In the genomic region with DNA sequence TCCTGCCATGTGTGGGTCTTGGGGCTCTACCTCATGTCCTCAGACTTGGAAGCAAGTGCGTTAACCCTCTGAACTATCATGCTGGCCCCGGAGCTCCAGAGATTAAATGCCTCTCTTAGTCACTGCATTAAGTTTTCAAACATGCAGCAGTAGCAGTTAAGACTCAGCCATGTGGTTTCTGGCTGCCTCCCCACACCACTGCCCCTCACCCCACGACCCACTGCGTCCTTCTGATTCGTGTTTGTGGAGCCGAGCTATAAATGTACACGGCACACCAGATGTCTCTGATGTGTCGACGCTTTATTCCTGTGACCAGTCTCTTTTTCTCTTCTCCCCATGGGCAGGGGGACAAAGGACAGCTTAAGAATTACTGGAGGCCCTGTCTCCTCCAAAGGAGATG, we compare ENCODE assay signal across 19 mouse cellular contexts. TPM values are rescaled to one million over a fixed set of nuclear protein-coding genes. Genes with fewer than 3 reads are reported as not detected.
DNase-seq lines count a peak whose midpoint lies in the region; ATAC-seq lines count a peak whose summit lies in the region.
"Had no signal": no experiment of that assay in that cellular context is flagged by ENCODE, and none has a peak within 500 bp of the region (broad histone marks: within the 10 kb centered on the region; RNA-seq: fewer than 3 reads in every experiment).

No protein-coding gene starts in this region.

- no peak for ATAC-seq in forebrain, embryonic 11.5 days (replicated peaks; ENCODE audit: low FRiP score)
- ATAC-seq in hindbrain, embryonic 13.5 days (ENCODE audit: low FRiP score), result no peak
- no peak for ATAC-seq in frontal cortex, adult (ENCODE audit: low TSS enrichment)
- ATAC-seq: forebrain, embryonic 14.5 days; intestine, embryonic 15.5 days had no signal

- no peaks in the 10 kb centered on the region for H3K36me3 ChIP-seq in forebrain, embryonic 10.5 days (replicated peaks)
- no peaks in the 10 kb centered on the region for H3K36me3 ChIP-seq in forebrain, embryonic 11.5 days (ENCODE audit: control insufficient read depth, insufficient read depth, low read length)
- H3K36me3 ChIP-seq in hindbrain, embryonic 10.5 days, result no peaks in the 10 kb centered on the region
- no peaks in the 10 kb centered on the region for H3K36me3 ChIP-seq in hindbrain, embryonic 13.5 days
- H3K36me3 ChIP-seq: intestine, embryonic 15.5 days; liver, embryonic 15.5 days had no signal

- peaks cover 5% of the 10 kb centered on the region; the same call in 1 of the 2 replicates for H3K27me3 ChIP-seq in forebrain, embryonic 10.5 days (ENCODE audit: poor library complexity, severe bottlenecking)
- no peaks in the 10 kb centered on the region for H3K27me3 ChIP-seq in forebrain, embryonic 11.5 days (ENCODE audit: control insufficient read depth, insufficient read depth, low read length)
- no peaks in the 10 kb centered on the region for H3K27me3 ChIP-seq in hindbrain, embryonic 10.5 days (ENCODE audit: insufficient read depth, poor library complexity, severe bottlenecking)
- 0 out of 2 replicates have a peak, but pooled peaks cover 4% of the 10 kb centered on the region for H3K27me3 ChIP-seq in hindbrain, embryonic 13.5 days
- H3K27me3 ChIP-seq: intestine, embryonic 15.5 days had no signal

- no peak for DNase-seq in forebrain, embryonic 10.5 days (ENCODE audit: extremely low spot score, low spot score)
- no peak for DNase-seq in forebrain, embryonic 11.5 days (ENCODE audit: low spot score)
- no peak for DNase-seq in hindbrain, embryonic 10.5 days (ENCODE audit: low spot score)
- DNase-seq in retina, postnatal 1 day, result peak; percentile 14
- DNase-seq in retina, embryonic 14.5 days (ENCODE audit: low spot score), result no peak
- DNase-seq in adipocyte (ENCODE audit: low spot score), result no peak
- DNase-seq: adrenal gland, postnatal 14 days; cerebellum, adult 9-11 months; thymus, postnatal 36 days had no signal

- H3K9me3 ChIP-seq in forebrain, embryonic 10.5 days, result no peaks in the 10 kb centered on the region
- no peaks in the 10 kb centered on the region for H3K9me3 ChIP-seq in forebrain, embryonic 11.5 days (ENCODE audit: control insufficient read depth, low read length)
- H3K9me3 ChIP-seq in hindbrain, embryonic 10.5 days, result no peaks in the 10 kb centered on the region
- no peaks in the 10 kb centered on the region for H3K9me3 ChIP-seq in hindbrain, embryonic 13.5 days
- H3K9me3 ChIP-seq: intestine, embryonic 15.5 days; liver, embryonic 15.5 days; megakaryocyte, embryonic 14.5 days had no signal

- H3K4me2 ChIP-seq in forebrain, embryonic 11.5 days (ENCODE audit: low read depth, low read length, severe bottlenecking), result no peak overlapping the region
- no peak overlapping the region for H3K4me2 ChIP-seq in hindbrain, embryonic 13.5 days
- H3K4me2 ChIP-seq: intestine, embryonic 15.5 days; liver, embryonic 15.5 days had no signal

- no peak overlapping the region for H3K9ac ChIP-seq in forebrain, embryonic 11.5 days (ENCODE audit: low read length)
- no peak overlapping the region for H3K9ac ChIP-seq in hindbrain, embryonic 13.5 days
- H3K9ac ChIP-seq: intestine, embryonic 15.5 days; liver, embryonic 15.5 days had no signal

- 60% methylated on average over 9 of the region's 9 CpGs for WGBS in forebrain, embryonic 10.5 days
- WGBS in forebrain, embryonic 11.5 days, result 48% methylated on average over 9 of the region's 9 CpGs
- WGBS in hindbrain, embryonic 10.5 days, result 52% methylated on average over 9 of the region's 9 CpGs
- WGBS in hindbrain, embryonic 13.5 days, result 47% methylated on average over 9 of the region's 9 CpGs

- peak overlapping the region; percentile 25; the same call in 1 of the 2 replicates for H3K27ac ChIP-seq in forebrain, embryonic 10.5 days
- no peak overlapping the region for H3K27ac ChIP-seq in forebrain, embryonic 11.5 days (ENCODE audit: low read depth, low read length)
- 0 out of 2 replicates have a peak overlapping the region, but pooled peaks have one; percentile 12 for H3K27ac ChIP-seq in hindbrain, embryonic 10.5 days
- no peak overlapping the region for H3K27ac ChIP-seq in hindbrain, embryonic 13.5 days
- H3K27ac ChIP-seq: intestine, embryonic 15.5 days; kidney, postnatal 0 days; liver, embryonic 15.5 days had no signal

- H3K4me3 ChIP-seq in forebrain, embryonic 10.5 days, result no peak overlapping the region
- H3K4me3 ChIP-seq in forebrain, embryonic 11.5 days (ENCODE audit: low read depth, low read length), result no peak overlapping the region
- H3K4me3 ChIP-seq in hindbrain, embryonic 10.5 days, result no peak overlapping the region
- no peak overlapping the region for H3K4me3 ChIP-seq in hindbrain, embryonic 13.5 days
- H3K4me3 ChIP-seq: intestine, embryonic 15.5 days; liver, embryonic 15.5 days; megakaryocyte, embryonic 14.5 days had no signal

- peaks cover 9% of the 10 kb centered on the region for H3K4me1 ChIP-seq in forebrain, embryonic 10.5 days
- no peaks in the 10 kb centered on the region for H3K4me1 ChIP-seq in forebrain, embryonic 11.5 days (replicated peaks; ENCODE audit: control insufficient read depth, insufficient read depth, low read length)
- H3K4me1 ChIP-seq in hindbrain, embryonic 10.5 days (replicated peaks), result peaks cover 8% of the 10 kb centered on the region; the same call in 1 of the 2 replicates
- no peaks in the 10 kb centered on the region for H3K4me1 ChIP-seq in hindbrain, embryonic 13.5 days (replicated peaks)
- H3K4me1 ChIP-seq: intestine, embryonic 15.5 days had no signal

RNA-seq across cellular contexts. Expression of a gene that starts 16.3 kb away (rescaled TPM):
- 0.04 and 0.06 TPM in 2 replicates for polyA plus RNA-seq in forebrain, embryonic 10.5 days (2016; fragmentation: Nextera tagmentation; extraction: Ambion mirVana)
- 0.05 and 0.07 TPM in 2 replicates for polyA plus RNA-seq in forebrain, embryonic 11.5 days (2014; fragmentation: Nextera tagmentation; extraction: Ambion mirVana)
- polyA plus RNA-seq in hindbrain, embryonic 10.5 days (2016; fragmentation: Nextera tagmentation; extraction: Ambion mirVana), result 0.06 and 0.09 TPM in 2 replicates
- polyA plus RNA-seq in hindbrain, embryonic 13.5 days (2015; fragmentation: Nextera tagmentation; extraction: Ambion mirVana), result 0.21 and 0.30 TPM in 2 replicates
- polyA plus RNA-seq: hindbrain, embryonic 11.5 days; liver, embryonic 15.5 days; small intestine, adult 2 months had no signal

RNA-seq across cellular contexts. Expression of a gene that starts 55.5 kb away (rescaled TPM):
- 0.10 TPM in 1 of 2 replicates, not detected in the other for polyA plus RNA-seq in forebrain, embryonic 10.5 days (2016; fragmentation: Nextera tagmentation; extraction: Ambion mirVana)
- polyA plus RNA-seq in forebrain, embryonic 11.5 days (2014; fragmentation: Nextera tagmentation; extraction: Ambion mirVana), result 0.08 and 0.11 TPM in 2 replicates
- 0.10 TPM in 1 of 2 replicates, not detected in the other for polyA plus RNA-seq in hindbrain, embryonic 10.5 days (2016; fragmentation: Nextera tagmentation; extraction: Ambion mirVana)
- polyA plus RNA-seq in hindbrain, embryonic 13.5 days (2015; fragmentation: Nextera tagmentation; extraction: Ambion mirVana), result 0.12 and 0.16 TPM in 2 replicates
- polyA plus RNA-seq: hindbrain, embryonic 11.5 days; small intestine, adult 2 months; stomach, embryonic 14.5 days had no signal

Comparison
In these comparisons a context has a peak if more than half of its experiments do, and no peak if none do; other contexts are left out.
1. H3K27ac ChIP-seq: peak in forebrain, embryonic 10.5 days (single experiment) and hindbrain, embryonic 10.5 days (single experiment); none in forebrain, embryonic 11.5 days (single experiment) and hindbrain, embryonic 13.5 days (single experiment).